Mouse (Mus musculus): Measurements from ENCODE around the gene Dusp21. TPM values are rescaled to one million over a fixed set of nuclear protein-coding genes. Genes with fewer than 3 reads are reported as not detected.

Gene Dusp21
- polyA plus RNA-seq, 1 experiment: not detected

Other genes starting within 250 kb of the Dusp21 start
- 6.3 and 12.7 TPM in 2 replicates for gene Kdm6a, start 16.7 kb downstream of the Dusp21 start, polyA plus RNA-seq (2012; ENCODE audit: insufficient read depth, insufficient read length, missing spikeins)